Mouse (Mus musculus) frontal cortex, postnatal 14 days (tissue): Measurements from ENCODE around the gene Oas3.
"Not testable (repeated sequence)": the region's sequence is repeated elsewhere in the genome, so short reads cannot be mapped to it uniquely, and the experiment has no call there.

Source experiments
- DNase-seq, 2 experiments: peaks; one replicate each; pipeline ENCODE4 v3.0.0; 2022; ENCODE audit warnings: low spot score in 2 of 2

Oas3 gene

GRCm38 (mm10) chr5:120777478-120777877, at the start of gene Oas3:
TSS of gene Oas3 (minus strand) at chr5:120777661.
- DNase-seq: no peak

DNA sequence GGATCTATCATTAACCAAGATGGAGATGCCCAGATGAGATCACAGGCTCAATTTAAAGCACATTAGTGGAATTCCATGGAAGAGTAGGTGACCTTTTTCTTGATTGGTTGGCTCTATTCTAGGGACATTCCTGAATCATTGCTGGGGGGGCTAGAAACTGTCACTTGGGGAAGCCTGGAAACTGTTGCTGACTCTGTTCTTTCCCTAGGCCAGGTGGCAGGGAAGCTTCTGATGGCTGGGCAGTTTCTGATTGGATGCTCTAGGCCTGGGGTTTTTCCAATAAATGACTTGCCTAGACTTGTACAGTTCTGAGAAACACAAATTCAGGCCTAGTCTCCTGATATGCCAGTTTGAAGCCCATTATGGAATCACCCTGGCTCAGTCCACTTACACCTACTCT, 41.5 kb upstream of the Oas3 start:
- DNase-seq: no peak

GRCm38 (mm10) chr5:120815949-120816348, 38.5 kb upstream of the Oas3 start:
- no peak for DNase-seq

- no peak for DNase-seq
These were observed 35.6 kb upstream of the Oas3 start for GRCm38 (mm10) chr5:120813023-120813422.

DNA sequence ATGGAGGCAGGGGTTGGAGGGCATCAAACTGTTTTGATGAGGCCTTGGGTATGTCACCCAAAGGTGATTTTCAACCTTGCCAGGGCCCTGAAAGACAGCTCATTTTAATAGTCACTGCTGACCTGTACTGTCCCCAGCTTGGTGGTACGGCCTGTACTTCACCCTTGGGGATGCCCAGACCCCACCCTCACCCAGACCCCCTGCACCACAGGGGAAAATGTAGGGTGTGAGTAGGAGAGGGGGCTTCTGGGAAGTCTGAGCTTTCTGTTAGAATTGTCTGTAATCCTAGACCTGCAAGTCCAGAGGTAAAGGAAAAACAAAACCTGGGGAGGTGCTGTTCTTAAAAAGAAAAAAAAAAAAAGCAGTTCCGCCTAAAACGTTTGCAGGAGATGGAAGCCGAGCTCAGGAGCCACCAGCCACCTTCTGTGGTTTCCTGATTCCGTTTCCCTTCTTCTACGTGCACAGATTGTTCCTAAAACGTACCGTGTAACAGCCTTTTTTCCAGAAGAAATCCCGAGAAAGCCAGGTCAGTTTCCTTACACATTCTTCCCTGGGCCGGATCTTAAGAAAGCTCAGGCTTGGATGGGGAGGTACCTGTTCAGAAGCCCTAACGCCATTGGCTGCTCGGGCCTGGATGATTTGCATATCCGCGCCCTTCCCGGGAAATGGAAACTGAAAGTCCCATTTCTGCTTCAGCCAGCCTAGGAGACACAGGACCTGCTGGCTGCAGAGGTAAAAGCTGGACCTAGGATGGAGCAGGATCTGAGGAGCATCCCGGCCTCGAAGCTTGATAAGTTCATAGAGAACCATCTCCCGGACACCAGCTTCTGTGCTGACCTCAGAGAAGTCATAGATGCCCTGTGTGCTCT, 34.7 kb upstream of the Oas3 start, which contains the start of gene Oas1c:
Oas1c (minus strand) TSS at position 564 of the 869 bp plus-strand sequence.
- DNase-seq: peak; percentile 68 to 69

DNA sequence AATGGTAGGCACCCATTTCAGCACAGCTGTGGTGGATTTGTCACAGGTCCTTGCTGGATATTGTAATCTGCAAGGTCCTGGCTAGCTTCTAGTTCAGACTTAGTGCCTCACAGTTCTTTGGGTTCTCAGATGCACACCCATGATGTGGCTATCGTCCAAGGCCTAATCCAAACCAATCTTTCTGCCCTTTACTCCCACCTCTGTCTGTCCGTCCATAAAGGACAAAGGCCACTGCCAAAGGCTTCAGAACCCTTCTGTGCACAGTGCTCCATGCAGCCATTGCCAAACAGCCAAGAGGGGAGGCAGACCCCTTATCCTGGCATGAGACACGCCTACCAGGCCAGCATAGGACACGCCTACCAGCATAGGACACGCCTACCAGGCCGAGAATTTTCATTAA, 31.7 kb upstream of the Oas3 start:
- no peak for DNase-seq

- DNase-seq: peak; percentile 21 to 28
These were observed 29.0 kb upstream of the Oas3 start for GRCm38 (mm10) chr5:120806458-120806857.

- DNase-seq: no peak
These were observed 26.1 kb upstream of the Oas3 start for GRCm38 (mm10) chr5:120803596-120803995.

- DNase-seq: not testable (repeated sequence)
These were observed 21.5 kb upstream of the Oas3 start for GRCm38 (mm10) chr5:120798943-120799342.

DNA sequence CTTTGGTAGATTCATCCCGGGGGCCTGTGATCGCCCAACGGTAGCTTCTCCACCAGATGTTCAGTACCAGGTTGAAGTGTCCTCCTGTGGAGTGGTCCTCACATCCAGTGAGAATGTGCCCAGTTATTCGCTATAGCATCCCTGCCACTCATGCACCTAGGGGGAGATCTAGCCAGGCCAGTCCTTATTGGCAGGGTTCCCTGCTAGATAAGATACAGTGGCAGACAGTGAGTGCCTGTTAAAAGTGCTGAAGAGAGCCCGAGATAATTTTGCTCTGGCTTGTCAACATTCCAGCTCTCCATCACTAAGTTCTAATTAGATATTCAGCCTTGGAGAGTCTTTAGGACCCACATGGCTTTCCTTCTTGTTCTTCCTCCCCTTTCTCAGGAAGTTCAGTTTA, 20.7 kb upstream of the Oas3 start:
- DNase-seq: not testable (repeated sequence)

- DNase-seq: not testable (repeated sequence)
These were observed 18.1 kb upstream of the Oas3 start, which contains the start of gene Oas1e for GRCm38 (mm10) chr5:120795480-120796034. TSS of gene Oas1e (minus strand) at chr5:120795530.

GRCm38 (mm10) chr5:120793043-120793442, 15.6 kb upstream of the Oas3 start:
- DNase-seq: peak in 1 of 2 experiments; percentile 41

DNA sequence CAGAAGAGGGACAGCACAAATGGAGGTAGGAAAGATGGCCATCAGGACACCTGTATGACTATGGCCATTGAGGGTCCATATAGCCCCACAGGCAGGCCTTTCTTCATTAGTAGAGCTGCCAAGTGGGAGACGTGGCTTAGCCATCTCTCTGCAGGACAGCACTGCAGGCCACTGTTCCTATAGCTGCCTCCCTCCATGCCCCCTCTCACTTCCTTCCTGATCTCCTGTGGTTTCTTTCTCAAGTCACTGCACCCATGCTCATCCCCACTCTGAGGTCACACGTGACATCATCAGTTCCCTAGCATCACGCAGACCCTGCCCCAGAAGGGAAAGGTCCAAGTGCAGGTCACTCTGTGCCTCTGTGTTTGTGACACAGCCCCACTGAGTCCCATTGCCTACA, 9.6 kb upstream of the Oas3 start:
- DNase-seq: no peak

DNA sequence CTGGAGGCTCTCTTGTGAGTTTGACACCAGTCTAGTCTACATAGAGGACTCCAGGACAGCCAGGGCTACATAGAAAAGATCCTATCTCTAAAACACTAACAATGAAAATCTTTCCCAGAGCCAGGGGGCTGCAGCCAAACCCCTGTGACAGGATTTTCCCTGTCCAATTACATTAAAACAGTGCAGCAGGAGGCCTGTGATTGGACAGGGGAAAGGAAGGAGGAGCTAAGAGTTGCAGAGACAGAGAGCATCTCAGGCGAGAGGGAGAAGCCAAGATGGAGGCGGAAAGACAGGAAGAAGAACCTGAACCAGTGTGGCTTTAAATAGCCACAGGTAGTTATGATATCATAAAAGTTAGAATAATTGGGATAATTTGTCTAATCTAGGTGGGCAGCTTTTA, 5.0 kb upstream of the Oas3 start:
- no peak for DNase-seq

DNA sequence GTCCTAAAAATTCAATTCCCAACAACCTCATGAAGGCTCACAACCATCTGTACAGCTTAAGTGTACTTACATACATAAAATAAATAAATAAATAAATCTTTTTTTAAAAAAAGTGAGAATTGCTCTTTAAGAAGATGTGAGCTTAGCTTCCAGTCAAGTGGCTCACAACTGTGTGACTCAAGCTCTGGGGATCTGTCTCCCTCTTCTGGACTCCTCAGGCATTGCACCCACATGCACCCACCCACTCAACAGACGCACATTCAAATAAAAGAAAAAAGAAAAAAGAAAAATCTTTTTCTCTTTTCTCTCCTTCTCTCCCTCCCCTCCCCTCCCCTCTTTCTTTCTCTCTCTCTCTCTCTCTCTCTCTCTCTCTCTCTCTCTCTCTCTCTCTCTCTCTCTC, 4.2 kb upstream of the Oas3 start:
- DNase-seq: no peak

DNA sequence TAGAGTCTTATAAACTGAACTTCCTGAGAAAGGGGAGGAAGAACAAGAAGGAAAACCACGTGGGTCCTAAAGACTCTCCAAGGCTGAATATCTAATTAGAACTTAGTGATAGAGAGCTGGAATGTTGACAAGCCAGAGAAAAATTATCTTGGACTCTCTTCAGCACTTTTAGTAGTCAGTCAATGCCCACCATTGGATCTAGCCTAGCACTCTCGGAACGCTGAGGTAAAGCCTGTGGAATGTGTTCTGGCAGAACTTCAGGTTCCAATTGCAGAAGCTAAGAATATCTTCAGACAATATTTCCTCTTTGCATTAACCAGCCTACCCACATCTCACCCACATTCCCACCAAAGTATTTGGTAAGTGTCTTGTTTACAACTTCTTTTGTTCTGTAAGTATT, 2.5 kb upstream of the Oas3 start:
- DNase-seq: no peak

- no peak for DNase-seq
These were observed 1.5 kb upstream of the Oas3 start for GRCm38 (mm10) chr5:120778941-120779340.

DNA sequence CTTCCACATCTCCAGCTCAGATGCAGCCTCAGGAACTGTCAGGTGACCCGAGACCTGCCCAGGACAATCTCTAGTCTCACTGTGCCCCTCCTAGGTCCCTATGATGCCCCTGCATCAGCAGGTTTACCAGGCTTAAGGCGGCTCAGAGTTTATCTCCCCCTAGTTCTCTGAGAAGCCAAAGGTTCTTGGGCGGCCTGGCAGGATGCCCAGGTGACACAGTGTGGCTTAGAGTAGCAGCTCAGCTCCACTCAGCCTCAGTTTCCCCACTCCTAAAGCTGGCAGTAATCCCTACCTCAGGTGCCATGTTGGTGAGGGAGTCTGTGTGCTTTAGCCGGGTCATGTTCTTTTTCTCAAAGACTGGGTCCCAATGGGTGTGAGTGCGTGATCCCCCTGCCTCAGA, 660 bp downstream of the Oas3 start:
- DNase-seq: no peak

- DNase-seq: no peak
These were observed 2.0 kb downstream of the Oas3 start for GRCm38 (mm10) chr5:120775287-120775985.

- DNase-seq: no peak
These were observed 8.1 kb downstream of the Oas3 start for GRCm38 (mm10) chr5:120769396-120769795.

GRCm38 (mm10) chr5:120765010-120765409, 12.5 kb downstream of the Oas3 start:
- no peak for DNase-seq

- DNase-seq: no peak
These were observed 15.6 kb downstream of the Oas3 start for GRCm38 (mm10) chr5:120761901-120762300.

DNA sequence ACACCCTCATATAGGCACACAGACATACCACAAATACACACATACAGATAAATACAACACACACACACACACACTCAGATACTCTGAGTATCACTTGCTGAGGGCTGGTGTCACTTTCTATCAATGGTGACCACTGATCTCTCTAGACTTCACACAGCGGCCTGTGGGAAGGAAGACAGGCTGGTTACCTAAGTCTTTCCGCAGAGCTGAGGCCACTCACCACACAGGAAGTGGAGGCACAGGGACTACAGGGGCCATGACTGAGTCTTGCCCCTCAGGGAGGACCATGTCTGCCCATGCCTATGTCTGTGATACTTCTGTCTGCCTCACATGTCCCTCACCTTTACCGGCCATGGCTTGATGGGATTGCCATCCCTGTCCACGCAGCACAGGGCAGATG, 23.2 kb downstream of the Oas3 start:
- DNase-seq: no peak
